Comparison of ENCODE assay signal across 13 mouse cellular contexts in the genomic region with DNA sequence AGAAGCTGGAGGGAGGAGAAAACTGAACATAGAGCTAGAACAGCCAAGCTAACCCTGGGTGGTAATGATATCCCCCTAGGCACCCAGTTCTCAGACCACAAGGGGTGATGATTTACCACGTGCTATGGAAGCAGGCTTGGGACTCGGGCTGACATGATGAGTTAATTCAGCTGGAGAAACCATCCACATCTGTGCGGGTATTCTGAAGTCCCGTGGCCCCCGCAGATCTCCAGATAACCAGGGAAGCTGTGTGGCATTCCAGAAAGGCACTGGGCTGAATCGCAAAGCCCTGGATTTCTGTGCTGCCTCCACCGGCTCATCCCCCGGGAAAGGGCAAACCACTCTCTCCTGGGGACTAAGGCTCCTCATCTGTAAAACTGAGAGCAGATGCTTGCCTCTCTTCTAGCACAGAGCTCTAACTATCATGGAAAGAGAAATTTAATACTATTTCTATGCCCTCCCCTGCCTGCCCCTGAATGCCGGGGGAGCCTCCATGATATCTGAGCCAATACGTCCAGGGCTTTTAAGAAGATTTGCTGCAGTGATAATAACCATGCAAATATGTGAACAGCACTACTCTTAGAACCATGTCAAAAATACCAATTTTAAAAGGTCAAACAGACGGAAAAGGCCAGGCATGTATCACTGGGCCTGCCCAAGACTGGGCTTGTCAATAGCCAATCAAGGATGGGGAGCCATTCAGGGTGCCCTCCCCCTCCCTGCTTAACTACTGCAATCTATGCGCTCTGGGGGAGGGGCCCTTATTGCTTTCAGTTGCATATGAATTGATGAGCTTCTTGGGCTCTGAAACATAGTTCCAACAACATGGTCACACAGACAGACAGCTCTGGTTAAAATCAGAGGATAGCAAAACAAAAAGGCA.
DNase-seq lines count a peak whose midpoint lies in the region; ATAC-seq and TF ChIP-seq lines count a peak whose summit lies in the region.
"Had no signal": no experiment of that assay in that cellular context is flagged by ENCODE, and none has a peak within 500 bp of the region (broad histone marks: within the 10 kb centered on the region; RNA-seq: fewer than 3 reads in every experiment).

No protein-coding gene starts in this region.

- in situ Hi-C loops in Patski (cut with MboI; ENCODE audit: low pct_unique_long_range_greater_than_20kb) = no loop called here

- H3K4me2 ChIP-seq in hindbrain, embryonic 14.5 days (replicated peaks) = no peak overlapping the region; the same call in 1 of the 2 replicates
- no peak overlapping the region for H3K4me2 ChIP-seq in midbrain, embryonic 12.5 days (replicated peaks)

- CTCF ChIA-PET in Patski (lab: Charles Lee) = no interaction called here

- H3K4me3 ChIP-seq in hindbrain, embryonic 14.5 days (replicated peaks; ENCODE audit: low read length) = no peak overlapping the region
- no peak overlapping the region for H3K4me3 ChIP-seq in midbrain, embryonic 12.5 days
- H3K4me3 ChIP-seq: gastrocnemius, adult 2 months had no signal

- no peaks in the 10 kb centered on the region for H3K27me3 ChIP-seq in Patski
- H3K27me3 ChIP-seq in hindbrain, embryonic 14.5 days (ENCODE audit: control insufficient read depth, insufficient read depth, low read length) = no peaks in the 10 kb centered on the region
- no peaks in the 10 kb centered on the region for H3K27me3 ChIP-seq in midbrain, embryonic 12.5 days

- WGBS in hindbrain, embryonic 14.5 days = 24% methylated on average over 12 of the region's 12 CpGs
- WGBS in midbrain, embryonic 12.5 days = 12% methylated on average over 12 of the region's 12 CpGs

- POLR2A ChIA-PET in Patski (lab: Charles Lee) = interaction anchor here (0.6 to 1.7 kb wide), 4 partner anchors 251 to 906 kb away, joined by 3 to 6 read pairs (median 3); no protein-coding TSS in a partner anchor

- peaks cover 11% of the 10 kb centered on the region; the same call in 1 of the 2 replicates for H3K4me1 ChIP-seq in hindbrain, embryonic 14.5 days (replicated peaks; ENCODE audit: control insufficient read depth, insufficient read depth, low read length)
- peaks cover 27% of the 10 kb centered on the region for H3K4me1 ChIP-seq in midbrain, embryonic 12.5 days

- no peaks in the 10 kb centered on the region for H3K36me3 ChIP-seq in hindbrain, embryonic 14.5 days (replicated peaks; ENCODE audit: control insufficient read depth, insufficient read depth)
- no peaks in the 10 kb centered on the region for H3K36me3 ChIP-seq in midbrain, embryonic 12.5 days

- H3K27ac ChIP-seq in hindbrain, embryonic 14.5 days = no peak overlapping the region
- peak overlapping the region; percentile 43; the same call in 1 of the 2 replicates for H3K27ac ChIP-seq in midbrain, embryonic 12.5 days (replicated peaks)
- H3K27ac ChIP-seq: gastrocnemius, adult 2 months; macrophage had no signal

- ATAC-seq in Patski = peak; percentile 96
- peak; percentile 53; the same call in 1 of the 2 replicates for ATAC-seq in hindbrain, embryonic 14.5 days (ENCODE audit: low FRiP score)
- ATAC-seq in midbrain, embryonic 12.5 days (ENCODE audit: low FRiP score, low read depth) = peak; percentile 54

- DNase-seq in Patski (ENCODE audit: low read depth, low spot score) = peak; percentile 91
- peak; percentile 64 for DNase-seq in embryo, embryonic 11 days
- no peak for DNase-seq in hindbrain, embryonic 14.5 days (ENCODE audit: low spot score)
- DNase-seq in frontal cortex, postnatal 36 days (ENCODE audit: low spot score in 2 of 2) = no peak
- no peak for DNase-seq in layer of hippocampus, adult 11-12 months (ENCODE audit: low spot score)
- no peak for DNase-seq in frontal cortex, postnatal 25 days (ENCODE audit: low spot score in 2 of 2)
- DNase-seq: adrenal gland, postnatal 14 days; cerebellum, adult 9-11 months; gastrocnemius, adult 2 months; heart, postnatal 4 days; thymus, postnatal 25 days had no signal

- no peaks in the 10 kb centered on the region for H3K9me3 ChIP-seq in hindbrain, embryonic 14.5 days (ENCODE audit: control insufficient read depth, low read length)
- no peaks in the 10 kb centered on the region for H3K9me3 ChIP-seq in midbrain, embryonic 12.5 days

- no peak for TF ChIP-seq CTCF in Patski (IDR thresholded peaks at IDR 0.05)

- H3K9ac ChIP-seq in hindbrain, embryonic 14.5 days = no peak overlapping the region
- no peak overlapping the region for H3K9ac ChIP-seq in midbrain, embryonic 12.5 days (replicated peaks)

Comparison
In these comparisons a context has a peak if more than half of its experiments do, and no peak if none do; other contexts are left out.
1. DNase-seq: peak in Patski (single experiment) and embryo, embryonic 11 days (single experiment); none in hindbrain, embryonic 14.5 days (single experiment), frontal cortex, postnatal 36 days (0 of 2), layer of hippocampus, adult 11-12 months (single experiment) and frontal cortex, postnatal 25 days (0 of 2).
2. Peak in every context shown above with its lines, with median percentiles within 50 percentile points of each other: ATAC-seq.